Mouse (Mus musculus): Measurements from ENCODE around the gene Tnip1.

DNA sequence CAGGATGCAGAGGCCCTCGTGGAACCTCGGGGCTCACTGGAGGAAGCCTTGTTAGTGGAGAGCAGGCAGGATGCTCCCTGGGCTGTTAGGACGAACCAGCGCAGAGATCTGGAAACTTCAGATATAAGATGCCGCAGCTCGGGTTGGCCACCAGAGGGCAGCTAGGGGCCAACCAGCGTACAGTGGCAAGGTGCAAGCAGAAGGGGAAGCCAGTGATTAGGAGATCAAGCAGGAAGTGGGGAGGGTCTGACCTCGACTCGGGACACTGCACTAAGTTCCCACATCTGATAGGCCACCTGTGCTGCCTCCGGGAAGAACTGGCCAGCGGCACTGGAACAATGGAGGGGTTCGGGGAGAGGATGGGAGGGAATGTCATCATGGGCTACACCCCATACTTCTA, 35.6 kb upstream of the Tnip1 start:
- TF ChIP-seq GATA1 (IDR thresholded peaks at IDR 0.05; ENCODE audit: low read length) (no peak), TAL1 (IDR thresholded peaks at IDR 0.05; ENCODE audit: low read length) (no peak)
